Mouse (Mus musculus): ENCODE measurements around the gene Ncoa1.
"Not testable (repeated sequence)": the region's sequence is repeated elsewhere in the genome, so short reads cannot be mapped to it uniquely, and the experiment has no call there.

Ncoa1 gene

DNA sequence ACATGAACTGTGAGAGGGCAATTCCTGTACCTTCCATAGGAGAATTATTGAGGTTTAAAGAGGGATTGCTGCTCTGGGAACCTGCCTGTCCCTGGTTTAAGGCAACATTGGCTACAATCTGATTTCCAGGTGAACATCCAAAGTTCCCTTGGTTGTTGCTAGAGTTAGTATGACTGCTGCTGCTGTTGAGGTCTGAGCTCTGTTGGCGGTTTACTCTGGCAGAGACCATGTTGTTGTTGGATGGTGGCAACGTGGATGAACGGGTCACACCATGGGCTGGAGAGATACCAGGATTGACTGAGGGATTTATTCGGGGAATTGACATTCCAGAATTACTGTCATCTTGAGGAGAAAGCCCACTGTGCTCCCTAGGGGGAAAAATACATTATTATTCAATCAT, 181.1 kb downstream of the Ncoa1 start:
- DNase-seq, result no peak

DNA sequence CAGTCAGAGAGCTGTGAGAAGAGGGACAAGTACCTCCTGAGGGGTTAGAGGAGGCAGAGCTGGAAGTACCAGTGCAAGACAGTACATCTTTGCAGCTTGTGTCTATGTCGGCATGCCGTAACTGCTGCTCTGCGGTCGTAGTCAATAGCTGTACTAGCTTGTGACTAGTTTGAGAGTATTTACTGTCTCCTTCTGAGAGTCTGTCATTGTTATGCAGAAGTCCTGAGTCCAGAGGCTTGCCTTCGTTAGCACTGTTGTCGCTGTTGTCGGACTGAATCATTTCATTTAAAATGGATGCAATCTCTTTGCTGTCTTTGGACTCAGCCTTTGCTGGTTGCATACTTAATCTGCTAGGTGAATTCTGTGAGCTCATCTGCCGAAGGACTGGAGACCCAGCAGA, 181.7 kb downstream of the Ncoa1 start:
- DNase-seq, result no peak

DNA sequence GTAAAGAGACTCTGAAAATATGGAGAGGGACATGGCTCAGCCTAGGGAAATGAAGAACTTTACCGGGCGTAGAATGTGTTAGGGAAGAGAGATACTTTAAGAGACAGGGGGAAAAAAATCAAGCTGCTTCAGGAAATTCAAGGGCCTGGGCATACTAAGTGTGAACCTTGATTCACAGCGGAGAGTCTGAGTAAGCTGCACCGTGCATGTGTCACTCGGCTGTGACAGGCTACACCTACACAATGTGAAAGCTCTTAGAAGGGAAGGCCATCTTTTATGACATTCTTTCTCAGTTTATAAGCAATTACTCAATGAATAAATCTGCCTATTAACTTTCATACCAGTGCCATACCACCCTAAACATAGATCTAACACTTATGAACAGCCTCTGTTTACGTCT, 183.2 kb downstream of the Ncoa1 start:
- no peak for DNase-seq

GRCm38 (mm10) chr12:4285186-4285585, 191.8 kb downstream of the Ncoa1 start:
- no peak for DNase-seq

DNA sequence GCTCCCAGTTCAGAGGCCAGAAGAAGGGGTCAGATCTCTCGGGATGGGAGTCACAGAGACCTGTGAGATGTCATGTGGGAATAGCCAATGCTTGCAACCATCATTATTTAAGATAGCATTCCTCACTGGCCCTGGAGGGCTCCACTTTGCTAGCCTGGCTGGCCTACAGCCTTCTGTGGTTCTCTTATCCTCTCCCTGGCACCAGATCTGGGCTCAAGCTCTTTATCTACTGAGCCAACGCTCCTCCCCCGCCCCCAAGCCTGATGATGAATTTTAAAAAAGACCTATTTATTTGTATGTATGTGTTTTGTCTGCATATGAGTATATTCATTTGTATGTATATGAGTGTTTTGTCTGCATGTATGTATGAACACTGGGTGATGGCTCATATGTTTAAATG, 197.1 kb downstream of the Ncoa1 start:
- DNase-seq, result no peak

DNA sequence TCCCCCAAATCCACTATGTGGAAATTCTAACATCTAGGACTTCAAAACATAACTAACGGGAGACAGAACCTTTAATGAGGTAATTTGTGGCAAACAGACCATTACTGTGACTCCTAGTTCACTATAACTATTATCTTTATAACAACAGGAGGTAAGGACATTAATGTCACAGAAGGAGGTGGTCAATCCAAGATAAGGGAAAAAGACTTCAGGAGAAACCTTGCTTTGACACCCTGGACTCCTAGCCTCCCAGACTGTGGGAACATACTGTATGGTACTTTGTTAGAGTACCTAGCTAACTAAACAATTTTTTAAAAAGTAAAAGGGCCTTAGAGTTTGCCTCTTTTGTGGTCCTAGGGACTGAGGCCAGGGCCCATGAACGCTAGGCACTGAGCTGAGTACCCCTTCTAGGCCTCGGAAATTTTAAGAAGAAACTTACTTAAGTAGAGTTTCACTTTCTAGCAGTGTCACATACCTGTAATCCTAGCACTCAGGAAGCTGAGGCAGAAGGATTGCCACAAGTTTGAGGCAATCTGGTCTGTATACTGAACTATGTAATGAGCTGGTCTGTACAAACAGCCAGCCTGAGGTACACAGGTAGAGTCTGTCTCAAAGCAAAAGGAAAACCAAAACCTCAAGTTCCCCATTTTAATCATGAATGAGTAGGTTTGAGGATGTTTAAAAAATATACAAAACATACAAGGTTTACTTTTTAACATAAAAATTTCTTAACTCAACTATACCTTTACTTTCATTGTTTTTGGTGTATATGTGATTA, 197.8 kb downstream of the Ncoa1 start:
- DNase-seq, result no peak

GRCm38 (mm10) chr12:4271078-4271477, 205.9 kb downstream of the Ncoa1 start:
- DNase-seq, result no peak

GRCm38 (mm10) chr12:4267765-4268164, 209.2 kb downstream of the Ncoa1 start:
- DNase-seq, result no peak

- DNase-seq, result no peak
Observed at GRCm38 (mm10) chr12:4252742-4253655, 224.0 kb downstream of the Ncoa1 start.

DNA sequence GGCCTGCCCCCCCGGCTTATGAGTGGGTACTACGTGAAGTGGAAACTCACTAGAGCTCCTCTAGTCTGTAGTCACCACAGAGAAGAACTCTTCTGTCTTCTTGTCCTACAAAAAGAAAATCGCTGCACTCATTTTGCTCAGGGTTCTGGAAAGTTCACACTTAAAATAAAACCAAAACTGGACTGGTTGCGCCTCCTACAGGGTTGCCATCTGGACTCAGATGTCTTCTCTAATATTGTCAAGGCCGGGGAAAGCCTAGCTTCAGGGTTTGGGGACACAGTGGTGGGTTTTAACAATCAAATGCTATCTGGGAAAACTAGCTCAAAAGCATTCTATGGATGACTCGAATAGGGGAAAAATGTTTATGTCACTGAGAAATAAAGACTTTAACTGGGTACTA, 227.2 kb downstream of the Ncoa1 start:
- DNase-seq, result no peak

DNA sequence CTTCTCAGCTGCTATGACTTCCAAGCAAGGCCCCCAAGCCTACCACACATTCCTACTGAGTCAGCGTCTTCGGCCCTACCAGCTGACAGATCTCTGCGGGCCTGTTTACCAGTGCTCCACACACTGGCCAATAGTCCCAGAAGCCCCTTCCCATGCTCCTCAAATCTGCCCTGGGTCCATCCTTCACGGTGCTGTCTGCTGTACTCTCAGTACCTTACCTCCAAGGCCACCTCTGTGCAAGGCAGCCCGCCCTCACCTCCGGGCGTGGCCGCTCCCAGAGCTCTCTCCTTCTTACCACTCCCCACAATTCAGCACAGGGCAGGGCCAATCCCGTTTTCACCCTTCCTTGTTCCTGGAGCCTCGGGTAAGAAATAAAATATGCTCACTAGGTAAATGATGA, 231.2 kb downstream of the Ncoa1 start:
- no peak for DNase-seq

- no peak for DNase-seq
Observed at GRCm38 (mm10) chr12:4243805-4244204, 233.2 kb downstream of the Ncoa1 start.

DNA sequence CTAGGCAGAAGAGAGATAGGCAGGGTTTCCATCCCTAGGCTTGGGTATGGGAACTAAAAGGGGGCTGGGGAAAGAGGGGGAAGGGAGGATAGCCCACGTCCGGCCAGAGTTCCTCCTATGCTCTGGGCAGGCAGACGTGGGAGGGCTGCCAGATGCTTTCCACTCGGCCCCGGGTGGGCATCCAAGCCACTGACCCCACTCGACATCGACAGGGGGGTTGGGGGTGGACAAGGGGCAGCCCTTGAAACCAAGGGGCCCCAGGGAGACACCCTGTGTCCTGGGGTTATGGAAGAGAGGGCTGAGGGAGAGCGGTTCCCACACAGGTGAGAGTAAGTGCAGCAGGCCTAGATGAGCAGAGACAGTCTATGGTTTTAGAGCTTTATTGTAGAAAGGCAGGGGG, 236.7 kb downstream of the Ncoa1 start:
- not testable (repeated sequence) for DNase-seq

DNA sequence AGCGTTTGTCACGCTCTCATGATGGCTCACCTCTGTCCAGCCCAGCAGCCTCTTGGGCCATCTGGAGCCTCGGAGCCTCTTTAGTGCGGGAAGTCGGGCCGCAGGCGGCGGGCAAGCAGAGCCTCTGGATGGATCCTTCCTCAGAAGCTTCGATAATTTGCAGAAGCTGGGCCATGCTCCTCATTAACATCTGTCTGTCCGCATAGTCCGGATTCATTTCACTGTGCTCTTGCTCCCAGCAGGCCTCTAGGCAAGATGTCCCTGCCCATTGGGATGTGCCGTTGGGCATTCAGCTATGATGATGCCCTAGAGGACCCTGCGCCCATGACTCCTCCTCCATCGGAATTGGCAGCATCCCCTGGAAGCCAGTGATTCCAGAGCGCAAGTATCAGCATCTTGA, 239.5 kb downstream of the Ncoa1 start:
- no peak for DNase-seq

DNA sequence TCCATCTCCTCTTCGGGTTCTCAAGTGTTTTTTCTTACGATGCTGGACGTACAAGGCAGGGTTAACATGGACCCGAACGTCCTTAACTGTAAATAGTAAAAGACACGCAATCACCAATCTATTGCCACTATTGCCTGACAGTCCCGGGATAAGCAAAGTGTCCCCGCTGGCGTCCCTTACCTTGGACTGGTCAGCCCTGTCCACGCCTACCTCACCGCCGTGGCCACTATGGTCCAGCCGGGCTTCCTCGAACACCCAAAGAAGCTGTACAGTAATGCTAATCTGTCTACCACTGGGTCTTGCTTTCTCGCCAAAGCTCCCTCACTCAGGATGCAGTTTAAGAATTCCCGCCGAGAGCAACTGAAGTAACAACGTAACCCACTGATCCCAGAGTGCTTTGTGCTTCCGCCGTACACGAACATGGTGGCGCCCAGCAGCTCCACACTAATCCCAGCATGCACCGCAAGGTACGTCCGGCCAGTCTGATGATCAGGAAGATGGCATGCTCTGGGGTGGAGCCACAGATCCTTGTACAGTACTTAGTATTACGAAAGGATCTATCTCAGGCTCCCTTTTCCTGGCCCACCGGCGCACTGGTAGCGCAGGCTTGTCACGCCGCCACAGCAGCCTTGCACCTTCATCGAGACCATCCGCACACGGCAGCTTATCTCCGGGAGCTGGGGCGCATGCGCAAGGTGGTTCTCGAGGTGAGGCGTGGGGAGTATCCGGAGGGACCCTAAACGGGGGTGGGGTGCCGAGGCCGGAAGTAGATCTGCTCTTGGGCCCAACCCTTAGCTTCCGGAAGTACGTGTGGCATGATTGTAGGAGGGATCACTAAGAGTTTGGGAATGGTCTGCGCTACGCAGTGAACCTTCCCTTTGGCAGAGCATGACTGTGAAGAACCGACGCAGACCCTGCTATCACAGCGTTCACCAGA, 243.1 kb downstream of the Ncoa1 start, which contains the start of the genes Ptrhd1 and Cenpo:
Gene Ptrhd1, plus strand, starts transcription at position 456 of the 937 bp plus-strand sequence.
Gene Cenpo, minus strand, starts transcription at position 723 of the 937 bp plus-strand sequence.
- DNase-seq, result peak; percentile 92 to 95

GRCm38 (mm10) chr12:4232777-4233176, 244.2 kb downstream of the Ncoa1 start:
- DNase-seq, result no peak

- no peak for DNase-seq
Observed at GRCm38 (mm10) chr12:4230156-4230555, 246.8 kb downstream of the Ncoa1 start.

DNA sequence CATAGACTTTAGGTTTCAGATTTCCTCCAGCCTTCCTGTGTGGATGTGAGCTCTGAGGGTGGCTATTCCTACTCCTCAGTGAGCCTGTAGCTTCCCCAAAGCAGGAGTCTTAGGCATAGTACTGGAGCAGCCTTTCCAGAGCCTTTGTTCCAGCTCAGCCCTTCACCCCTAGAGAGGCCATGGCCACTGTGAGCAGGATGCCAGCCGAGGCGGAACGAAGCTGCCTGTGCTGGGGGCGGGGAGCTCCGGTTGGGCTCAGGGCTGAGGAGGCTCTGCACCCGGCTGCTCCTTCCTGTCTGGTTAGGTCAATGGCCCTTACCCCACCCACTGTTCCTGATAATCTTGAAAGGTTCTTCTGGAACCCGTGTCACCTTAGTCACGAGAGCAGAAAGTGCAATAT, 264.1 kb downstream of the Ncoa1 start:
- no peak for DNase-seq

GRCm38 (mm10) chr12:4211174-4211573, 265.8 kb downstream of the Ncoa1 start:
- DNase-seq, result peak; percentile 34 to 46

- DNase-seq, result no peak
Observed at GRCm38 (mm10) chr12:4209196-4209595, 267.8 kb downstream of the Ncoa1 start.

DNA sequence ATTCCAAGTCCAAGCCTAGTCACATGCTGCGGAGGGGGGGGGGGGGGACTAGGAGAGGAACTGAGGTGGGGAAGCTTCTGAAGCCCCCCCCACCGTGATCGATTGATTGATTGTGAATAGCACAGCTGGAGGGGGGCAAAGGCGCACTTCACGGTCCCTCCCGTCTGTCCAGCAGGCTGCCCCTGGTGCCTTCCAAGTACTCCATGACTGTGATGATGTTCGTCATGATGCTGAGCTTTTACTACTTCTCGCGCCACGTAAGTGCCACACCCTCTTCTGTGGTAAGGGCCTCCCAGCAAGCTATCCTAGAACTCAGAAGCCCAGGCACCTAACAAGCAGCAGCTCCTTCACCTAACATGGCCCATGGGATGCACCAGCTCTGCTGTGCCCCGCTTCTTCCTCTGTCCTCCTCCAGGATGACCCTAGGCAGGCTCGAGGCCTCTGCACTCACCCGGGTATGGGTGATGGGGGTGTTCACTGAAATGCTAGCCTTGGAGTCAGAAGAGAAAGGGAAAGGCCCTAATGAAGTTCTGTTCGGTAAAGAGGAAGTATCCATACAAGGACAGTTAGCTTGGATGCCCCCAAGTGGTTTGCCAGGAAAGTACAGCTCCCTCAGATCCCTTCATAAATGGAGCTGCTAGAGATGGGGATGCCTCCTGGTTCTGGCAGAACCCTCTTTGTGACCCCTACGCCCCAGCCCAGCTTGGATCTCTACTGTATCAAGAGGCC, 268.4 kb downstream of the Ncoa1 start:
- DNase-seq, result peak in 1 of 2 experiments; percentile 47

DNA sequence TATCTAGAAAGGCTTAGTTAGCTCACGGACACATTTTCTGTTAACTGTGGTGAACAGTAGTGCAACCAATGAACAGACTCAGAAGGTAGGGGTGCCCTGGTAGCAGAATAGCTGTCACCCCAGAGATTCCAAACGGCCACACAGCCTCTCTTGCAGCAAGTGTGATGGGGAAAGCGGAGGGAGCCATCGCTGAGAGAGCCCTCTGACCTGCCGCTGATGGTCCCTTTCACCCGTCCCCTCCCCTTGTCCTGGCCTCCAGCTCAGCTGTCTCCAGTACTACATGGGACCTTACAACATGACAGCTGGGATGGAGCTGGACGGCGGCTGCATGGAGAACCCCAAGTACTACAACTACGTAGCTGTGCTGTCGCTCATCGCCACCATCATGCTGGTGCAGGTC, 270.9 kb downstream of the Ncoa1 start:
- no peak for DNase-seq
